Mouse (Mus musculus) G1E (cell line): ENCODE results near the gene Far1. TPM values are rescaled to one million over a fixed set of nuclear protein-coding genes. Genes with fewer than 3 reads are reported as not detected.

Experiments used
- ATAC-seq: 2 replicates; pipeline ENCODE4 v1.8.0; 2016; ENCODE audit warnings: mild to moderate bottlenecking; ENCODE audit not compliant: insufficient number of reproducible peaks, poor library complexity, low FRiP score, severe bottlenecking; ENCODE audit errors: extremely low read depth
- DNase-seq: peaks from one replicate; pipeline ENCODE4 v3.0.0; 2012; ENCODE audit warnings: low spot score
- H3K27me3 ChIP-seq: 2 replicates; pipeline ENCODE4 v1.6.1; 2012; ENCODE audit warnings: mild to moderate bottlenecking, low read length, inconsistent platforms; ENCODE audit not compliant: insufficient read depth
- H3K36me3 ChIP-seq: replicated peaks from 2 replicates; pipeline ENCODE3; 2012; ENCODE audit warnings: mild to moderate bottlenecking, inconsistent platforms
- H3K4me1 ChIP-seq: 2 replicates; pipeline ENCODE4 v1.6.1; 2012; ENCODE audit warnings: low read depth, low read length, inconsistent platforms, mixed read lengths; ENCODE audit not compliant: insufficient read depth
- H3K4me3 ChIP-seq: 2 replicates; pipeline ENCODE4 v1.5.1; 2012; ENCODE audit warnings: low read depth, mild to moderate bottlenecking, inconsistent platforms, low read length, moderate library complexity, mixed read lengths
- H3K9me3 ChIP-seq: replicated peaks from 2 replicates; pipeline ENCODE4 v1.6.1; 2012; ENCODE audit warnings: inconsistent platforms
- CTCF ChIP-seq: IDR thresholded peaks from 2 replicates; pipeline ENCODE4 v1.5.1; 2012; ENCODE audit warnings: low read depth, low read length, inconsistent platforms, mixed read lengths
- GATA1 ChIP-seq: IDR thresholded peaks from 2 replicates; pipeline ENCODE4 v1.6.1; 2012; ENCODE audit warnings: borderline replicate concordance, low read length, inconsistent platforms, mixed read lengths
- GATA2 ChIP-seq: IDR thresholded peaks from 2 replicates; pipeline ENCODE4 v1.6.1; 2012; ENCODE audit warnings: low read depth, low read length, inconsistent platforms, borderline replicate concordance
- POLR2AphosphoS5 ChIP-seq: IDR thresholded peaks from 2 replicates; pipeline ENCODE4 v1.6.1; 2012; ENCODE audit warnings: low read depth, low read length, inconsistent platforms; ENCODE audit not compliant: insufficient replicate concordance
- TAL1 ChIP-seq: conservative IDR thresholded peaks from 2 replicates; pipeline ENCODE4 v1.6.1; 2012; ENCODE audit warnings: low read depth, low read length, inconsistent platforms, mixed read lengths
- polyA plus RNA-seq: library from polyadenylated mRNA; stranded (reverse); fragments of >175 nt; gene quantifications from 2 replicates; pipeline ENCODE4 v1.2.3, GENCODE M21; 2012
- total RNA-seq, 2 experiments: library from RNA; stranded (forward) in 1 of 2; stranded (reverse) in 1 of 2; fragments of 200-1000 nt in 1 of 2; fragments of >200 nt in 1 of 2; fragmentation: Nextera tagmentation in 1 of 2; gene quantifications; 2 replicates each; pipeline ENCODE4 v1.2.3; 2014 to 2017

The Far1 gene
- total and polyA plus RNA-seq, 3 experiments = 7.3 to 210 (median 132) TPM

GRCm38 (mm10) chr7:113594363-113594762 lies 80.7 kb downstream of the Far1 start:
- no peak overlapping the region for H3K4me3 ChIP-seq
- peak; percentile 40 for DNase-seq
- no peaks in the 10 kb centered on the region for H3K9me3 ChIP-seq
- peaks cover 16% of the 10 kb centered on the region for H3K27me3 ChIP-seq
- no peak for TF ChIP-seq GATA1
- ATAC-seq = peak; percentile 54
- no peaks in the 10 kb centered on the region for H3K36me3 ChIP-seq
- H3K4me1 ChIP-seq = peaks cover 4% of the 10 kb centered on the region

GRCm38 (mm10) chr7:113597231-113597630 lies 83.6 kb downstream of the Far1 start:
- TF ChIP-seq CTCF = no peak
- no peak for TF ChIP-seq POLR2AphosphoS5
- no peak for TF ChIP-seq GATA1
- no peak for TF ChIP-seq GATA2
- TF ChIP-seq TAL1 = no peak
- DNase-seq (no peak), ATAC-seq (no peak)
- Histone ChIP-seq H3K4me3 (no peak overlapping the region), H3K27me3 (peaks cover 27% of the 10 kb centered on the region), H3K9me3 (no peaks in the 10 kb centered on the region), H3K36me3 (no peaks in the 10 kb centered on the region), H3K4me1 (peaks cover 4% of the 10 kb centered on the region)

DNA sequence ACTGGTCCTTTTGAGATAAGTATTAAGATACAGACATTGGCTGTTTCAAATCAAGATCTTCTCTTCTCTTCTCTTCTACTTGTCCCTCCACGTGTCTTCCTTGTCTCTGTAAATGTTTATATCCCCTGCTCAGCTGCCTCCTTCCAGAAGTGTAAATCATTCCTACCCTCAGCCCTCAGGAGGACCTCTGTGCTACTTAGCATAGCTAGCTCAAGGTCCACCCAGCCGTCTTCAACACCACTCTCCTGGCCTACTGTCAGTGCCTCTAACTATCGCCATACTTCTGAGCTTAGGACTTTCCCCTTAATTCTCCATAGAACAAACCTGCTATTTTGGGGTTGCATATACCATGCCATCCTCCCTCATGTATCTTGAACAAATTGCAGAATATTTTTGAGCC lies 88.2 kb downstream of the Far1 start:
- DNase-seq (no peak), ATAC-seq (no peak)
- Histone ChIP-seq H3K9me3 (no peaks in the 10 kb centered on the region), H3K27me3 (peaks cover 29% of the 10 kb centered on the region), H3K36me3 (no peaks in the 10 kb centered on the region), H3K4me3 (no peak overlapping the region), H3K4me1 (no peaks in the 10 kb centered on the region)
- TF ChIP-seq GATA1 (no peak), CTCF (no peak), POLR2AphosphoS5 (no peak)

DNA sequence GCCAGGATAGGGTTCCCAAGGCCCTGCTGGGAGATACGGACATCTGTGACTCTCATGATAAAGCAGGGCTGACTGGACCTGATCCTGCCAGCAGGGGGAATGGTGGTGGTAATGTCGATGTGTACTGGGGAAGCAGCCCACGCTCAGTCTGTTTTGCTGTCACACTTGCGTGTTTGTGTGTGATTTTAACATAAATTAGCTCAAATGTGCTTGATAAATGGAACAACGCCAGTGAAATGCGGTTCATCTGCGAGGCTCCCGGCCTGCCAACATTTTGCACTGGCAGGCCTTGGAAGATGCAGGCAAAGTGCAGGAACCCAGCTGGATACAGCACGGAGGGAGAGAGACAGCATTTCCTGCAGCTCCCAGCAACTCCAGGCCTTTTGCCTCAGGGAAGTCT lies 94.3 kb downstream of the Far1 start:
- H3K4me1 ChIP-seq = no peaks in the 10 kb centered on the region
- peaks cover 12% of the 10 kb centered on the region; the same call in 1 of the 2 replicates for H3K27me3 ChIP-seq
- no peaks in the 10 kb centered on the region for H3K9me3 ChIP-seq
- ATAC-seq (no peak), DNase-seq (no peak)
- no peak overlapping the region for H3K4me3 ChIP-seq
- H3K36me3 ChIP-seq = no peaks in the 10 kb centered on the region
- TF ChIP-seq GATA1 = no peak
- TF ChIP-seq TAL1 = no peak
- no peak for TF ChIP-seq GATA2

DNA sequence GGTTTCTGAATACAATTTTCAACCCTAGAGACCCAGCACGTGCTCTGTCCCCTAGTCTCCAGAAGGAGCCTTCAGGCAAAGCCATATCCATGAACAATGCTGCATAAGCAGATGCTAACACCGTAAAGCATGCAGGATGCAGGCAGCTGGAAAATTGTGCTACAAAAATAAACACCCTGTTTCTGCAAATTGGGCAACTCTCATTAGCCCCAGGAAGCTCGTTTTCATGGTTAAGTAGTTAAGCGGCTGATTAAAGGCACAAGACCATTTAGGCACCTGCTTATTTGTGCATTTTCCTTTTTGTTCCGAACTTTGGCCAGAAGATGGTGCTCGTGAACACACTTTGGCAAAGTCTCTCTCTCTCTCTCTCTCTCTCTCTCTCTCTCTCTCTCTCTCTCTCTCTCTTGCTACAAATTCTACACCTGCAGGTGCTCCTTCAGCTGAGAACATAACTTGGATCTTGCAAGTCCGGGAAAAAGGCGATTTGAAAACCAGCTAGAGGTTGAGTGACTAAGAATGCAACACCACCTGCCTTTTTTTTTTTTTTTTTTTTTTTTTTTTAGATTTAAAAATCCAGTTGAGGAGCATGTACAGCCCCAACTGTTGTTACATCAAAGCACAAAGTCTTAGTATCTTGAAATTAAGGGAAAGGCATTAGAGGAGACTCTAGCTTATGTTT lies 95.5 kb downstream of the Far1 start:
- ATAC-seq (no peak), DNase-seq (no peak)
- H3K36me3 ChIP-seq = no peaks in the 10 kb centered on the region
- H3K4me1 ChIP-seq = no peaks in the 10 kb centered on the region
- TF ChIP-seq TAL1 (no peak), POLR2AphosphoS5 (no peak)
- no peaks in the 10 kb centered on the region for H3K9me3 ChIP-seq
- H3K4me3 ChIP-seq = no peak overlapping the region
- peaks cover 9% of the 10 kb centered on the region; the same call in 1 of the 2 replicates for H3K27me3 ChIP-seq

GRCm38 (mm10) chr7:113612628-113613027 lies 99.0 kb downstream of the Far1 start:
- no peaks in the 10 kb centered on the region for H3K9me3 ChIP-seq
- ATAC-seq = no peak
- peaks cover 7% of the 10 kb centered on the region for H3K27me3 ChIP-seq
- no peak for DNase-seq
- H3K4me3 ChIP-seq = no peak overlapping the region
- H3K4me1 ChIP-seq = no peaks in the 10 kb centered on the region
- TF ChIP-seq CTCF (no peak), TAL1 (no peak), GATA1 (no peak), POLR2AphosphoS5 (no peak), GATA2 (no peak)
- no peaks in the 10 kb centered on the region for H3K36me3 ChIP-seq

DNA sequence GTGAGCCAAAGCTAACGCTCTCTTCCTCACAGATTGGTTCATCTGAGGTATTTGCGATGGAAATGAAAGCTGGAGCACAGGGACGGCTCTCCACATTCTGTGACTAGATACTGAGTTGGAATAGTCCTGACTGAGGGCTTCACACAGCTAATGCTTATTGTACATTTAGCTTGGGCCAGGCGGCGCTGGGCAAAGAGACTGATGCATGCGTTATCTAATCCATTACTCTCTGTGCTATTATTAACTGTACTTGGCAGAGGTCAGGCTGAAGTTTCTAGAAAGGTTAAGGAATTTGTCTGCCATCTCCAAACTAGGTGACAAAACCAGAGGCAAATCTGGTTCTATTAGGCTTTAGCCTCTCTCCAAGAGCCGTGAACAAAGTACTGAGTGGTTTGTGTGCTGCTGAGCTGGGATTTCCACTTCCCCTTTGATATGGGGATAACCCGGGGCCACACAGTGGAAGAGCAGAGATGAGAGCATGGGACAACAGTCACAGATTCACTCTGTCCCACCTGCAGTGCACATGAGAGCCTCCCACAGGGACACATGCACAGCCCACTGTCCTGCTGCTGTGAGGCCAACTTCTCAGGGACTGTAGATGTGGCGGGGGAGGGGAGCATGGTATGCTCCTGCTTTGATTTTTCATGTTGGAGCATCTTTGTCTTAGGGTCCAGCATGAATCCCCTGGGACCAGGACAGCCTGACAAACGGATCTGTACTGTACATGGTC lies 100.7 kb downstream of the Far1 start:
- ATAC-seq = no peak
- TF ChIP-seq CTCF (no peak), GATA1 (no peak), TAL1 (no peak), GATA2 (no peak), POLR2AphosphoS5 (no peak)
- H3K27me3 ChIP-seq = peaks cover 3% of the 10 kb centered on the region

More for the DNA sequence above, 100.7 kb downstream of the Far1 start:
- H3K36me3 ChIP-seq = no peaks in the 10 kb centered on the region
- no peaks in the 10 kb centered on the region for H3K4me1 ChIP-seq
- no peak overlapping the region for H3K4me3 ChIP-seq
- no peaks in the 10 kb centered on the region for H3K9me3 ChIP-seq
- no peak for DNase-seq
